Mouse (Mus musculus) 3134 (cell line): ENCODE measurements around the gene Olfr721-ps1.

Source experiments
- DNase-seq: peaks from one replicate; pipeline ENCODE4 v3.0.0-alpha.2; 2011; ENCODE audit warnings: low spot score; ENCODE audit not compliant: insufficient read length; ENCODE audit errors: extremely low read depth

Olfr721-ps1 gene

GRCm38 (mm10) chr14:14400998-14401397 is at the start of gene Olfr721-ps1:
TSS of gene Olfr721-ps1 (plus strand) at chr14:14401298.
- no peak for DNase-seq

- DNase-seq, result no peak
These were observed 49.1 kb upstream of the Olfr721-ps1 start for GRCm38 (mm10) chr14:14351721-14352590.

GRCm38 (mm10) chr14:14352606-14353005 is 48.5 kb upstream of the Olfr721-ps1 start:
- no peak for DNase-seq

GRCm38 (mm10) chr14:14353081-14353732 is 47.9 kb upstream of the Olfr721-ps1 start:
- DNase-seq, result no peak

- no peak for DNase-seq
These were observed 47.2 kb upstream of the Olfr721-ps1 start for GRCm38 (mm10) chr14:14353740-14354510.

- no peak for DNase-seq
These were observed 46.4 kb upstream of the Olfr721-ps1 start for GRCm38 (mm10) chr14:14354511-14355359.

GRCm38 (mm10) chr14:14355360-14355646 is 45.8 kb upstream of the Olfr721-ps1 start:
- no peak for DNase-seq

- no peak for DNase-seq
These were observed 5.6 kb upstream of the Olfr721-ps1 start for GRCm38 (mm10) chr14:14395535-14395934.

- DNase-seq, result no peak
These were observed 35.1 kb downstream of the Olfr721-ps1 start for GRCm38 (mm10) chr14:14436078-14436658.
